Mouse (Mus musculus): ENCODE data around the gene Lipm.

Gene Lipm

GRCm38 (mm10) chr19:34166386-34166785 lies 65.7 kb downstream of the Lipm start:
- no peak for DNase-seq

- DNase-seq, result no peak
Measured at GRCm38 (mm10) chr19:34167896-34168661, 67.3 kb downstream of the Lipm start.

GRCm38 (mm10) chr19:34169121-34169520 lies 68.4 kb downstream of the Lipm start:
- DNase-seq, result no peak

GRCm38 (mm10) chr19:34171167-34171566 lies 70.4 kb downstream of the Lipm start:
- DNase-seq, result no peak
